Mouse (Mus musculus) embryonic facial prominence, embryonic 12.5 days (tissue): ENCODE measurements around the gene Vmn1r14. TPM values are rescaled to one million over a fixed set of nuclear protein-coding genes. Genes with fewer than 3 reads are reported as not detected.
"Not testable (repeated sequence)": the region's sequence is repeated elsewhere in the genome, so short reads cannot be mapped to it uniquely, and the experiment has no call there.

Source experiments
- ATAC-seq: fragments of 200-750 bp; cut with Nextera tagmentation; 2 replicates; pipeline ENCODE4 v1.8.0; 2017; ENCODE audit not compliant: insufficient number of reproducible peaks, insufficient read depth, low FRiP score, low TSS enrichment
- H3K27ac ChIP-seq: fragments of 300-500 bp; sonication (generic); 2 replicates; pipeline ENCODE4 v1.5.1; 2016; ENCODE audit warnings: mild to moderate bottlenecking
- H3K27me3 ChIP-seq: fragments of 300-500 bp; sonication (generic); 2 replicates; pipeline ENCODE4 v1.6.1; 2016; ENCODE audit warnings: mild to moderate bottlenecking, moderate library complexity
- H3K36me3 ChIP-seq: fragments of 300-500 bp; sonication (generic); 2 replicates; pipeline ENCODE4 v1.6.1; 2016; ENCODE audit warnings: mild to moderate bottlenecking
- H3K4me1 ChIP-seq: fragments of 300-500 bp; sonication (generic); 2 replicates; pipeline ENCODE4 v1.6.1; 2016
- H3K4me2 ChIP-seq: fragments of 300-500 bp; sonication (generic); replicated peaks from 2 replicates; pipeline ENCODE4 v1.6.1; 2016; ENCODE audit warnings: mild to moderate bottlenecking, moderate library complexity
- H3K4me3 ChIP-seq: fragments of 300-500 bp; sonication (generic); 2 replicates; pipeline ENCODE4 v1.5.1; 2016; ENCODE audit warnings: mild to moderate bottlenecking
- H3K9ac ChIP-seq: fragments of 300-500 bp; sonication (generic); 2 replicates; pipeline ENCODE4 v1.6.1; 2016; ENCODE audit warnings: mild to moderate bottlenecking, moderate library complexity
- H3K9me3 ChIP-seq: fragments of 300-500 bp; sonication (generic); 2 replicates; pipeline ENCODE4 v1.6.1; 2016; ENCODE audit warnings: mild to moderate bottlenecking, moderate library complexity
- whole genome bisulfite sequencing: fragments of 180-500 bp; shearing (Covaris S2); methylation state at CpG from one replicate; pipeline ENCODE4 v1.1.7; 2016; 5-methylcytosine and 5-hydroxymethylcytosine counted together
- polyA plus RNA-seq: library from polyadenylated mRNA; unstranded; fragments of >200 nt; fragmentation: Nextera tagmentation; extraction: Ambion mirVana; gene quantifications from 2 replicates; pipeline ENCODE4 v1.2.1, GENCODE M21; 2016

Vmn1r14 gene
- not detected in 2 replicates for polyA plus RNA-seq

- no peaks in the 10 kb centered on the region for H3K27me3 ChIP-seq
- no peaks in the 10 kb centered on the region for H3K4me1 ChIP-seq
- H3K9ac ChIP-seq = no peak within 1 kb of the TSS
- H3K4me3 ChIP-seq = no peak within 1 kb of the TSS
- no peaks in the 10 kb centered on the region for H3K9me3 ChIP-seq
- H3K4me2 ChIP-seq = no peak within 1 kb of the TSS
- no peak for ATAC-seq
- no peak within 1 kb of the TSS for H3K27ac ChIP-seq
- WGBS = 92% methylated on average over 3 of the region's 3 CpGs
- H3K36me3 ChIP-seq = no peaks in the 10 kb centered on the region
Observed at GRCm38 (mm10) chr6:57231386-57231785, at the start of gene Vmn1r14. Gene Vmn1r14 (plus strand): TSS chr6:57231686.

- not testable (repeated sequence) for H3K9ac ChIP-seq, H3K4me3 ChIP-seq, H3K27me3 ChIP-seq, H3K9me3 ChIP-seq, ATAC-seq, H3K27ac ChIP-seq, H3K4me1 ChIP-seq, H3K4me2 ChIP-seq, H3K36me3 ChIP-seq
- 43% methylated on average over 3 of the region's 3 CpGs for whole genome bisulfite sequencing
Observed at GRCm38 (mm10) chr6:57190016-57190415, 41.5 kb upstream of the Vmn1r14 start.

GRCm38 (mm10) chr6:57202990-57203389, 28.5 kb upstream of the Vmn1r14 start, which contains the start of gene Vmn1r13:
Gene Vmn1r13 (plus strand): TSS chr6:57203290.
- H3K27me3 ChIP-seq, ATAC-seq, H3K36me3 ChIP-seq, H3K4me2 ChIP-seq, H3K27ac ChIP-seq, H3K4me3 ChIP-seq, H3K9me3 ChIP-seq, H3K9ac ChIP-seq, H3K4me1 ChIP-seq: not testable (repeated sequence)
- WGBS = 68% methylated on average over 1 of the region's 1 CpGs

GRCm38 (mm10) chr6:57257652-57258051, 26.2 kb downstream of the Vmn1r14 start, which contains the start of gene Vmn1r15:
Gene Vmn1r15 (plus strand): TSS chr6:57257952.
- H3K36me3 ChIP-seq = no peaks in the 10 kb centered on the region
- no peaks in the 10 kb centered on the region for H3K9me3 ChIP-seq
- WGBS = 71% methylated on average over 1 of the region's 1 CpGs
- H3K27me3 ChIP-seq = no peaks in the 10 kb centered on the region
- no peak within 1 kb of the TSS for H3K4me2 ChIP-seq
- H3K4me1 ChIP-seq = no peaks in the 10 kb centered on the region
- ATAC-seq = no peak
- H3K9ac ChIP-seq = no peak within 1 kb of the TSS
- no peak within 1 kb of the TSS for H3K4me3 ChIP-seq
- no peak within 1 kb of the TSS for H3K27ac ChIP-seq

- ATAC-seq = no peak
- Histone ChIP-seq H3K4me2 (no peak overlapping the region), H3K36me3 (no peaks in the 10 kb centered on the region), H3K4me1 (no peaks in the 10 kb centered on the region), H3K4me3 (no peak overlapping the region), H3K9ac (no peak overlapping the region), H3K27me3 (no peaks in the 10 kb centered on the region), H3K9me3 (no peaks in the 10 kb centered on the region), H3K27ac (no peak overlapping the region)
- WGBS = 88% methylated on average over 2 of the region's 2 CpGs
Observed at GRCm38 (mm10) chr6:57260990-57261389, 29.5 kb downstream of the Vmn1r14 start.

GRCm38 (mm10) chr6:57271881-57272280, 40.4 kb downstream of the Vmn1r14 start:
- Histone ChIP-seq H3K27me3 (no peaks in the 10 kb centered on the region), H3K9me3 (no peaks in the 10 kb centered on the region), H3K4me3 (no peak overlapping the region), H3K36me3 (no peaks in the 10 kb centered on the region), H3K4me1 (no peaks in the 10 kb centered on the region), H3K9ac (no peak overlapping the region), H3K27ac (no peak overlapping the region), H3K4me2 (no peak overlapping the region)
- WGBS = 67% methylated on average over 3 of the region's 3 CpGs
- no peak for ATAC-seq

GRCm38 (mm10) chr6:57272517-57272916, 41.0 kb downstream of the Vmn1r14 start:
- H3K36me3 ChIP-seq = no peaks in the 10 kb centered on the region
- H3K4me3 ChIP-seq = no peak overlapping the region
- no peaks in the 10 kb centered on the region for H3K27me3 ChIP-seq
- no peak for ATAC-seq
- no peaks in the 10 kb centered on the region for H3K4me1 ChIP-seq
- H3K27ac ChIP-seq = no peak overlapping the region
- H3K4me2 ChIP-seq = no peak overlapping the region
- H3K9me3 ChIP-seq = no peaks in the 10 kb centered on the region
- no peak overlapping the region for H3K9ac ChIP-seq

- Histone ChIP-seq H3K27ac (no peak overlapping the region), H3K4me3 (no peak overlapping the region), H3K27me3 (no peaks in the 10 kb centered on the region), H3K4me2 (no peak overlapping the region), H3K4me1 (no peaks in the 10 kb centered on the region), H3K9me3 (no peaks in the 10 kb centered on the region), H3K9ac (no peak overlapping the region), H3K36me3 (no peaks in the 10 kb centered on the region)
- ATAC-seq = no peak
Observed at GRCm38 (mm10) chr6:57278952-57279351, 47.5 kb downstream of the Vmn1r14 start.

Other genes starting within 250 kb of the Vmn1r14 start
- gene Vmn1r6, start 234.4 kb upstream of the Vmn1r14 start, polyA plus RNA-seq = not detected in 2 replicates
- not detected in 2 replicates for gene Vmn1r7, start 206.4 kb upstream of the Vmn1r14 start, polyA plus RNA-seq
- not detected in 2 replicates for gene Vmn1r8, start 199.4 kb upstream of the Vmn1r14 start, polyA plus RNA-seq
- gene Vmn1r9, start 164.9 kb upstream of the Vmn1r14 start, polyA plus RNA-seq = not detected in 2 replicates
- gene Vmn1r10, start 122.2 kb upstream of the Vmn1r14 start, polyA plus RNA-seq = not detected in 2 replicates
- gene Vmn1r11, start 98.2 kb upstream of the Vmn1r14 start, polyA plus RNA-seq = not detected in 2 replicates
- not detected in 2 replicates for gene Vmn1r12, start 74.8 kb upstream of the Vmn1r14 start, polyA plus RNA-seq
- gene Vmn1r13, start 28.4 kb upstream of the Vmn1r14 start, polyA plus RNA-seq = not detected in 2 replicates
- gene Vmn1r15, start 26.3 kb downstream of the Vmn1r14 start, polyA plus RNA-seq = not detected in 2 replicates
- not detected in 2 replicates for gene Vmn1r16, start 97.8 kb downstream of the Vmn1r14 start, polyA plus RNA-seq
- gene Vmn1r17, start 132.0 kb downstream of the Vmn1r14 start, polyA plus RNA-seq = not detected in 2 replicates
- gene Vmn1r18, start 164.1 kb downstream of the Vmn1r14 start, polyA plus RNA-seq = not detected in 2 replicates
- gene Vmn1r19, start 172.1 kb downstream of the Vmn1r14 start, polyA plus RNA-seq = not detected in 2 replicates
- not detected in 2 replicates for gene Vmn1r20, start 197.2 kb downstream of the Vmn1r14 start, polyA plus RNA-seq